Mouse (Mus musculus) retina, postnatal 1 day (tissue): ENCODE data around the gene Mtpn.
A peak's percentile ranks its signal among the peaks of the same experiment; 100 is the strongest.

Source experiments
- DNase-seq: peaks from one replicate; pipeline ENCODE4 v3.0.0-alpha.2; 2012

Mtpn gene

GRCm38 (mm10) chr6:35539304-35540009, at the start of gene Mtpn:
Gene Mtpn (minus strand): TSS chr6:35539888.
- peak; percentile 98 for DNase-seq

GRCm38 (mm10) chr6:35568731-35569130, 29.0 kb upstream of the Mtpn start:
- no peak for DNase-seq

- DNase-seq = peak; percentile 55
Observed at GRCm38 (mm10) chr6:35567755-35568154, 28.1 kb upstream of the Mtpn start.

GRCm38 (mm10) chr6:35559950-35560349, 20.3 kb upstream of the Mtpn start:
- no peak for DNase-seq

GRCm38 (mm10) chr6:35544352-35544751, 4.7 kb upstream of the Mtpn start:
- DNase-seq = no peak

- no peak for DNase-seq
Observed at GRCm38 (mm10) chr6:35542656-35543400, 3.1 kb upstream of the Mtpn start.

GRCm38 (mm10) chr6:35540377-35540776, 689 bp upstream of the Mtpn start:
- DNase-seq = no peak

- DNase-seq = no peak
Observed at GRCm38 (mm10) chr6:35538757-35539303, 858 bp downstream of the Mtpn start.

- DNase-seq = no peak
Observed at GRCm38 (mm10) chr6:35536021-35536420, 3.7 kb downstream of the Mtpn start.

GRCm38 (mm10) chr6:35513362-35513761, 26.3 kb downstream of the Mtpn start:
- DNase-seq = no peak

GRCm38 (mm10) chr6:35504781-35505180, 34.9 kb downstream of the Mtpn start:
- no peak for DNase-seq

GRCm38 (mm10) chr6:35502904-35503303, 36.8 kb downstream of the Mtpn start:
- no peak for DNase-seq

- DNase-seq = no peak
Observed at GRCm38 (mm10) chr6:35499978-35500667, 39.6 kb downstream of the Mtpn start.

GRCm38 (mm10) chr6:35497406-35497805, 42.3 kb downstream of the Mtpn start:
- DNase-seq = no peak

GRCm38 (mm10) chr6:35493851-35494250, 45.8 kb downstream of the Mtpn start:
- DNase-seq = no peak

GRCm38 (mm10) chr6:35479651-35480335, 59.9 kb downstream of the Mtpn start:
- DNase-seq = no peak

- no peak for DNase-seq
Observed at GRCm38 (mm10) chr6:35476830-35477229, 62.9 kb downstream of the Mtpn start.

GRCm38 (mm10) chr6:35463450-35464395, 76.0 kb downstream of the Mtpn start:
- DNase-seq = peak; percentile 21

- no peak for DNase-seq
Observed at GRCm38 (mm10) chr6:35462484-35462883, 77.2 kb downstream of the Mtpn start.
